Mouse (Mus musculus) olfactory bulb, adult 2 months (tissue): ENCODE measurements around the gene Insig2.

Experiments used
- CTCF ChIP-seq: fragments of 200-500 bp; IDR thresholded peaks from 2 replicates; pipeline ENCODE4 v1.5.1; 2012; ENCODE audit warnings: low read depth, mild to moderate bottlenecking, low read length, moderate library complexity; ENCODE audit not compliant: insufficient read depth
- POLR2A ChIP-seq: fragments of 200-500 bp; IDR thresholded peaks from 2 replicates; pipeline ENCODE4 v1.6.1; 2012; ENCODE audit warnings: mild to moderate bottlenecking, low read depth, low read length, moderate library complexity; ENCODE audit not compliant: insufficient read depth

DNA sequence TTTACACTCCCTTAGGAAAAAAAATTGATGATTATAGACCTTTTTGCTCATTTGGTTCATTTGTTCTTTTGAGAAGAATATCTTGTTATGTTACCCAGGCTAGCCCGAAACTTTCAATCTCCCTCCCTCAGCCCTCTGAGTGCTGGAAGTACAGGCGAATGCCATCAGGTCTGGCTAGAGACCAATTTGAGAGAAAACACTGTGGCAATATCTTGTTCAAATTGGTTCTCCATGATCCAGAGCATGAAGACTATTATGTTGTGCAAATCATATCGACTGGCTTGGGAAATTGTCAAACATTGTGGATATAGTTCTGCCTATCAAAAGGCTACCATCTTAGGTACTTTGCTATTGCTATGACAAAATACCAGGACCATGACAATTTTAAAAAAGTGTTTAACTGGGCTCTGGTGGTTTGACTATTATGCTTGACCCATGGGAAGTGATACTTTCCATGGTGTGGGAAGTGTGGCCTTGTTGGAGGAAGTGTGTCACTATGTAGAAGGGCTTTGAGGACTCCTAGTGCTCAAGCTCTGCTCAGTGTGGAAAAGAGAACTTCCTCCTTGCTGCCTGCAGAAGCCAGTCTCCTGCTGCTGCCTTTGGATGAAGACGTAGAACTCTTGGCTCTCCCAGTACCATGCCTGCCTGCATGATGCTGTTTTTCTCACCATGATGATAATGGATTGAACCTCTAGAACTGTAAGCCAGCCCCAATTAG lies 1.8 kb upstream of the Insig2 start:
- TF ChIP-seq CTCF (no peak), POLR2A (no peak)
